Mouse (Mus musculus) 3134 (cell line): Measurements from ENCODE around the gene Chka.
A peak's percentile ranks its signal among the peaks of the same experiment; 100 is the strongest.

Source experiments
- DNase-seq: peaks from one replicate; pipeline ENCODE4 v3.0.0-alpha.2; 2011; ENCODE audit warnings: low spot score; ENCODE audit not compliant: insufficient read length; ENCODE audit errors: extremely low read depth

The Chka gene

DNA sequence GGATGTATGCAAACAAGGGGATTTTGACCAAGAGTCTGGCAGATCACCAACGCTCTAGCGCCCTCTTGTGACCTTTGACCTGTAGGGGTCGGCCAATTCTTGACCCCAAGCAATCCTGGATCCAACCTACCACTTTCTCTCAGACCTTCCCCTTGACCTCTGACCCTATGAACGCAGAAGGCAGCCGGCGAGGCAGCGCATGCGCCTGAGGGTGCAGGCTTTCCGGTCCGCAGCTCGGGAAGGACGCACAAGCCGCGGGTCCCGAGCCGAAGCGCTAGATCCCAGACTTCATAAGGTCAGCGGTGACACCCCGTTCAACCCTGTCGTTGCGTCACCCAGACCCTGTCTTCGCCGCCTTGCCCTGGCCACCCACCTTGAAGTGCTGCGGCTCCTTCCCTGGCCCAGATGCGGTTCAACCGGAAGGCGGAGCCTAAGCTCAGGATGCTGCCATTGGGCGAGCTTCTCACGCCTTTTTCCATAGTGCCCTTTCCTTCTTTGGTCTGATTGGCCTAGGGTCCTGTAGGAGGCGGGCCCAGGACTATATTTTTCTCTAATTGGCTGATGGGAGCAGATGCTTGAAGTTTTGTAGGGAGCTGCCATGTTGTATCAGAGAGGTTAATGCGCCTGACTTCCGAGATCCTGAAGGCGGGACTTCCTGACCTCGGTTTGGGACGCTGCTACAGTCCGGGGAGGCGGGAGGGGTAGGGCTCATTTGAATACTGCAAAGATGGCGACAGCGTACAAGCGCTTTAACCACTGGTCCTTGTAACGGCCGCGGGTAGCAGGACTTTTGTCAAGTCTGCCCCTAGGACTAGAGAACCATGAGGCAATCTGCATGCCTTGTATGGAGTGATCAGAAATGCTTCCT is 61.0 kb downstream of the Chka start, which contains the start of gene Ndufs8:
Gene Ndufs8, minus strand, starts transcription at position 438 of the 868 bp plus-strand sequence.
- peak; percentile 93 for DNase-seq

- no peak for DNase-seq
Observed at GRCm38 (mm10) chr19:3913692-3914091, 62.1 kb downstream of the Chka start.

- no peak for DNase-seq
Observed at GRCm38 (mm10) chr19:3914535-3914934, 63.0 kb downstream of the Chka start.

DNA sequence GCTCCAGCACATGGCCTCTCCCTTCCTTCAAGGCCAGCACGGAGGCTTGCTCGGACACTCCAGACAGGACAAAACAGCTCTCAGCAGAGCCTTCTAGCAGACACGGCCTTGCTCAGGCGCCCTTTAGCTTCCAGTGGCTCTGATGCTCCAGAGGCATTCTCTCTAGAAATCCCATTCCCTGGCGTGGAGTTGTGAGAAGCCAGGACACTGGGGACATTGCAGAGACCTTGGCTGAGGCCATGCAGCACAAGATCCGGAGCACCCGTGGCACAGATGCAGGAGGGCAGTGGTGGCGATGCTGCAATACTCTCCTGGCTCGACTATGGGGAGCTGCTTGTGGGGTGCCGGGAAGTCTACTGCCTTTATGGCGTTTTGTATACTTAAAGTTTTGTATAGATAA is 65.2 kb downstream of the Chka start:
- no peak for DNase-seq

DNA sequence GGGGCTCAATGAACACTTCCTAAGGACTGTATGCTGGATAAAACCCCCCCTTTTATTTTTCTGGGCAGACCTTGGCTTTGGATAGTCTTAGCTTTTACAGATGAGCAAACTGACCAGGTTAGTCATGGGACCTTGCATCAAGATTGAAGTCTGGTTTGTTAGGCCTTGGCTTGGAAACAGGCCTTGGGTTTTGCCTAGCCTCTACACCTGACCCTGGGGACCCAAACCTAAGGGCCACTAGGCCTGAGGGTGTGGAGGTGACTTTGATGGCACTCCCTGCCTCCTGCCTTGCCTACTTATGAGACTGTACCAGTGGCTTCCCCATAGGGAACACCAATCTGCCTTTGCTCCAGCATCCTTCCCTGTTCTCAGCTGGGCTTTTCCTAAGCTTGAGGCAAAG is 68.4 kb downstream of the Chka start:
- no peak for DNase-seq

DNA sequence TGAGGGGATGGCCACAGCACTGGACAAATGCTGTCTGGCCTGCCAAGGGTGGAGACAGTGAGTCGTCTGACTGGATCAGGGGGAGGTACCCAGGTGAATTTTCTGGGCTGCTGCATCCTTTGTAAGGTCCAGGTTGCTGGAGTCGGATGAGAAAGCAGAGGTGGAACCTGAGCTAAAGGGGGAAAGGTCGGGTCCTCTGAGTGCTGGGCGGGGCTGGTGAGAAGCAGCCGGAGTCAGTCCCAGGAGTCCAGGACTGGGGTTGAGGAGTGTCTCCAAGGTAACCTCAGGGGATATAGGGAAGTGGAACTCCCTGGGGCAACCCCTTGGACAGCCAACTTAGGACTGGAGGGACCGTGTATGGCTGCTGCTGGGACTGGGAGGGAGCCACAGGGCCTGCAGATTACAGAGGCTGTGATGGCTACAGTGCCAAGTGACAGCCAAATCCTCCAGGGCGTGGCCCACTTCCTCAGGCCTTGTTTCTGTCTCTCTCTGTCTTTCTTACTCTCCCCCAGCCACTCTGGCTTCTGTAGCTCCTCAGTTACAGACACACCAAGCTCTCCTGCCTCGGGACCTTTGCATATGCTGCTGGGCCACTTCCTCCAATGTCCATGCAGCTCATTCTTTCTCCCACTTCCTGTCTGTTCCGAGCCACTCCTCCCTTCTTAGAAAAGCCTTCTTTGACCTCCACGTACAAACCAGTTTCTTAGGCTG is 71.2 kb downstream of the Chka start:
- no peak for DNase-seq

GRCm38 (mm10) chr19:3923586-3923985 is 72.0 kb downstream of the Chka start:
- no peak for DNase-seq

GRCm38 (mm10) chr19:3924190-3924589 is 72.6 kb downstream of the Chka start:
- DNase-seq = no peak

DNA sequence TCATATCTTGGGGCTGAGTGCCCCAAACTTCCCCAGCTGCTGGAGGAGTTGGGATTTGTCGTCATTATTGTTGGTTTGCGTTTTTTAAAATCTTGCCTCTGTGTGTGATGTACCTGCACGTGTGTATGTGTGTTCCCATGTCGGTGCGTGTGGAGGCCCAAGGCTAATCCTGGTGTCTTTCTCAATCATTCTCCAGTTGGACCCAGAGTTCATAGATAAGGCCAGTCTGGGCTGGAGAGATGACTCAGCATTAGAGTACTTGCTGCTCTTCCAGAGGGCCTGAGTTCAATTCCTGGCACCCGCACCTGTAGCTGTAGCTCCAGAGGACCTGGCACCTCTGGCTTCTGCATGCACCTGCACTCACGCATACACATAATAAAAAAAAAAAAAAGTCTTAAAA is 73.3 kb downstream of the Chka start:
- DNase-seq = no peak

- no peak for DNase-seq
Observed at GRCm38 (mm10) chr19:3925859-3926258, 74.3 kb downstream of the Chka start.

DNA sequence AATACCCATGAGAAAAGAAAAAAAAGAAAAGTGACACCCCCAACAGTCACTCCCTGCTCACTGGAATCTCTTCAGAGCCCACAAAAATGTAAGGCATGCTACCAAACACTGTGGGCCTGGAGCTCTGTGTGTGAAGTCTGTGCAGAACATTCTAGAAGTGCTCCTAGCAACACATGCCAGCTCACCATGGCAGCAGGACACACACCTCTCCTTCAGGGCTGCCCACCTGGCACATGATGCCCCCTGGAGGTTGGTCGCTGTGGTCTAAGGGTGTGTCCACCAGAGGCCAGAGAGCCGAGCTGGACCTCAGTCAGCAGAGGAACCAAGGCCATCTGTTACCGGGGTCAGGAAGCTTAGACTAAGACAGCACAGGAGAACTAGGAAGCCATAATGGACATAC is 74.7 kb downstream of the Chka start:
- DNase-seq = peak; percentile 82

- DNase-seq = no peak
Observed at GRCm38 (mm10) chr19:3926685-3927084, 75.1 kb downstream of the Chka start.

- DNase-seq = no peak
Observed at GRCm38 (mm10) chr19:3927989-3928388, 76.4 kb downstream of the Chka start.

DNA sequence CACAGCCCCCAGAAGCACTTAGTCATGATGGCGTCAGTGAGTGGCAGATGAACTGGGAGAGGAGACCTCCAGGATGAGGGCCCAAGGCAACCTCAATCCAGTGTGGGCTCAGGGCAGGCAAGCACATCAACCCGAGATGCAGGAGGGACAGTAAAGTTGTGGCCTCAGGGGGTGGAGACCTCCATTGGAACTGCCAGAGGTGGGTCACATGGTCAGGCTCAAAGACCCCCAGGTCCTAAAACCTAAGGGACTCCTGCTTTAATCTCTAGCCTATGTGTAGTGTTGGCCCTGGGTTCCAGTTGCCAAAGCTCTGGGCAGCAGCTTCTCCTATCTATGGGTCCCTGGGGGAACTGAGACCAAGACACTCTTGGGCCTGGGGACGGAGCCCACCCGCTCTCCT is 77.2 kb downstream of the Chka start:
- DNase-seq = no peak

GRCm38 (mm10) chr19:3929211-3929941 is 77.8 kb downstream of the Chka start, which contains the start of gene Aldh3b1:
Gene Aldh3b1, minus strand, starts transcription at chr19:3929808.
- peak; percentile 94 for DNase-seq

- DNase-seq = no peak
Observed at GRCm38 (mm10) chr19:3930262-3931057, 78.9 kb downstream of the Chka start.

DNA sequence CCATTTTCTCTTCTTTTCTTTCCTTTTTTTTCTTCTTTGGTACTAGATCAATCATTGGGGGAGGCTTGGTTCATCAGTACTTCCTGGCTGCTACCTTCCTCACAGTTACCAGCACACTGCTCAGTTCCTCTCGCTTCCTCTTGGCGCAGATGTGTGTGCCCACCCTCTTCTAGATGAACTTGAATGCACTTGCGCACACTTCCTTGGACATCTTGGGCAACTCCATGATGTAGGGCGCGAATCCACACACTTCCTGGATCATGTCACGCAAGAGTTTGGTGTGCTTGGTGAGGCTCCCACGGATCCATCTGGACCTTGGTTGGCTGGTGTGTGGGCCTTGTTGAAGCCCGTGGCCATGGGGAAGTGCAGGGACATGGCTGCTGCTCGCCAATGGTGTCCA is 80.1 kb downstream of the Chka start:
- DNase-seq = no peak

DNA sequence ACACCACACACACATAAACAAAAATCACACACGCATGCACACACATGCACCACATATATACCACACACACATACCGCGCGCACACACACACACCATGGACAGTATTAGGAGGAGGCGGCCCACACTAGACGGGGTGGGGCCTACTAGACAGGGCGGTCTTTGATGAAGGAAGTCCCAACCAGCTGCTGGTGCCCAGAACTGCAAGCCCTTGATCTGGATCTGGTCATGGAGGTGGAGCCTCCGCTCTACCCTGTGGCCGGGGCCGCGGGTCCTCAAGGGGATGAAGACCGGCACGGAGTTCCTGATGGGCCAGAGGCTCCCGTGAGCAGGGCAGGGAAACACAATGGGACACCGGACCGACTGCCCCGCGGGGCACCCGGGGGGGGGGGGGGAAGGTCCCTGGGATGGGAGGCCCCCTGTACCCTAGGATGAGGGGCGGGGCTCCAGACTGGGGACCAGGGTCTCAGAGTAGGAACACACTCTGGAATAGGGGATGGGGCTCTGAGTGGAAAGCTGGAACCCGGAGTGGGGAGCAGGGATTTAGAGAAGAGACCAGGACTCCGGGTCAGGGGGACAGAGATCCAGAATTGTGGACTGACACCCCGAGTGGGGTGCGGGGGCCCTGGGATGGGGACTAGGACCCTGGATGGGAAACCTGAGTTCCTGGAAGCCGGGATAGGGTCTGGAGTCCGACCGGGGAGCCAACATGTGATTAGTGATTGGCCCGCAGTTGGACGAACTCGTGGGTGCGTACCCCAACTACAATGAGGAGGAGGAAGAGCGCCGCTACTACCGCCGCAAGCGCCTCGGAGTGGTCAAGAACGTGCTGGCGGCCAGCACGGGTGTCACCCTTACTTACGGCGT is 83.7 kb downstream of the Chka start, which contains the start of gene Unc93b1:
Gene Unc93b1, plus strand, starts transcription at position 155 of the 864 bp plus-strand sequence.
- peak; percentile 50 for DNase-seq
